Mouse (Mus musculus): ENCODE data around the gene Polr2e. TPM values are rescaled to one million over a fixed set of nuclear protein-coding genes. Genes with fewer than 3 reads are reported as not detected.
A peak's percentile ranks its signal among the peaks of the same experiment; 100 is the strongest.

Gene Polr2e
- total and polyA plus RNA-seq, 2 experiments from 2014 or later: 106 to 123 TPM

DNA sequence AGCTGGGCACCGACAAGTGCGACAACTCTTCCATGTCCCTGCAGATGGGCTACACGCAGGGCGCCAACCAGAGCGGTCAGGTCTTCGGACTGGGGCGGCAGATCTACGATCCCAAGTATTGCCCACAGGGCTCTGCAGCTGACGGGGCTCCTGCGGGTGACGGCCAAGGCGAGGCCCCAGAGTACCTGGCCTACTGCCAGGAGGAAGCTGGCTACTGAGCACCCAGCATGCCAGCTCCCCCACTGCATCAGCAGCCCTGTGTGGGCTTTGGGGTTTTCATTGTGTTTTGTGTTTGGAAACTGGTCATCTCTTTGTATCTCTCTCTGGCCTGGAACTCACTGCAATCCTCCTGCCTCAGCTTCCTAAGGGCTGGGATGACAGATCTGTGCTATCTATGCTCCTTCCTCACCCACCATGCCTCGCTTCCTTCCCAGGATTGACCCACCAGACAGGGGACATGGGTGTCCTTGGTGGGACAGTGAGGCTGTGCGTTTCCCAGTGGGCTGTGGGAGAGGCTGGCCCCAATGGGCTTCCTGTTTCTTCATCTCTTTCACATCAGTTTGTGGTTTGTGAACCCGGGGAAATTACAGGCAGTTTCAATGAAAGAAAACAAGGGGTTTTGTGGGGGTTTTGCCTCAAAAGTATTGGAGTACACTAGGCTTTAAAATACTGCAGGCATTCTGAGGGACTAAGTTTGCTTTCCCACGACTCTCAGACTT, 45.0 kb downstream of the Polr2e start:
- TF ChIP-seq CTCF (IDR thresholded peaks at IDR 0.05; ENCODE audit: low read depth): no peak
- TF ChIP-seq EP300 (IDR thresholded peaks at IDR 0.05; ENCODE audit: low read depth): no peak
- no peak overlapping the region for H3K9ac ChIP-seq (replicated peaks; ENCODE audit: low read depth, low read length)

DNA sequence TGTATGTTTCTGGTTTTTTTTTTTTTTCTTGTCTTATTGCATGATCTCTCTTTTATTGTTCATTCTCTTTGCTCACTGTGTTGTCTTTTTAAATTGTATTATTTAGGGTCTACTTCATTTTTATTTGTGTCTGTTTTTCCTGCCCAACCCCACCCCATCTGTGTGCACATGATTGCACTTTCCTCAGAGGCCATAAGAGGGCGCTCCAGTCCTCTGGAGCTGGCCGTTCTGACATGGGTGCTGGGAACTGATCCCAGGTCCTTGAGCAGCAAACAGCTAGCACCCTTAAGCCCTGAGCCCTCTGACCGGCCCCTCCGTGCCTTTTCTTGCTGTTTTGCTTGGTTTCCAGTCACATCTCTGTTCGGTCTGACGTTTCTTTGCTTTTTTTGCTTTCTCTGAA, 48.0 kb downstream of the Polr2e start:
- no peaks in the 10 kb centered on the region for H3K27me3 ChIP-seq (ENCODE audit: control insufficient read depth, insufficient read depth, low read length)
- no peaks in the 10 kb centered on the region for H3K9me3 ChIP-seq (replicated peaks; ENCODE audit: control insufficient read depth, low read length)
- no peak overlapping the region for H3K4me2 ChIP-seq (ENCODE audit: low read depth, low read length)
- no peak for DNase-seq (ENCODE audit: low spot score)
- H3K4me3 ChIP-seq (ENCODE audit: low read depth, low read length): no peak overlapping the region
- ATAC-seq (ENCODE audit: insufficient read depth, low read depth): no peak
- 88% methylated on average over 6 of the region's 6 CpGs for whole genome bisulfite sequencing
- H3K27ac ChIP-seq (ENCODE audit: low read depth): no peak overlapping the region
- TF ChIP-seq EP300 (IDR thresholded peaks at IDR 0.05; ENCODE audit: low read depth) (no peak), CTCF (IDR thresholded peaks at IDR 0.05; ENCODE audit: low read depth) (peak; percentile 22)
- H3K9ac ChIP-seq (replicated peaks; ENCODE audit: low read depth, low read length): no peak overlapping the region
- peaks cover 15% of the 10 kb centered on the region for H3K4me1 ChIP-seq (ENCODE audit: control insufficient read depth, insufficient read depth)
- peaks cover 49% of the 10 kb centered on the region for H3K36me3 ChIP-seq (replicated peaks; ENCODE audit: control insufficient read depth, insufficient read depth, low read length)

More for the DNA sequence above, 45.0 kb downstream of the Polr2e start:
- DNase-seq (ENCODE audit: low spot score): no peak
- ATAC-seq (ENCODE audit: insufficient read depth, low read depth): no peak
- 71% methylated on average over 16 of the region's 16 CpGs for WGBS
- Histone ChIP-seq H3K27ac (ENCODE audit: low read depth) (no peak overlapping the region), H3K4me1 (ENCODE audit: control insufficient read depth, insufficient read depth) (peaks cover 16% of the 10 kb centered on the region), H3K4me3 (ENCODE audit: low read depth, low read length) (no peak overlapping the region), H3K9me3 (replicated peaks; ENCODE audit: control insufficient read depth, low read length) (no peaks in the 10 kb centered on the region), H3K4me2 (ENCODE audit: low read depth, low read length) (no peak overlapping the region), H3K27me3 (ENCODE audit: control insufficient read depth, insufficient read depth, low read length) (no peaks in the 10 kb centered on the region), H3K36me3 (replicated peaks; ENCODE audit: control insufficient read depth, insufficient read depth, low read length) (peaks cover 49% of the 10 kb centered on the region)

DNA sequence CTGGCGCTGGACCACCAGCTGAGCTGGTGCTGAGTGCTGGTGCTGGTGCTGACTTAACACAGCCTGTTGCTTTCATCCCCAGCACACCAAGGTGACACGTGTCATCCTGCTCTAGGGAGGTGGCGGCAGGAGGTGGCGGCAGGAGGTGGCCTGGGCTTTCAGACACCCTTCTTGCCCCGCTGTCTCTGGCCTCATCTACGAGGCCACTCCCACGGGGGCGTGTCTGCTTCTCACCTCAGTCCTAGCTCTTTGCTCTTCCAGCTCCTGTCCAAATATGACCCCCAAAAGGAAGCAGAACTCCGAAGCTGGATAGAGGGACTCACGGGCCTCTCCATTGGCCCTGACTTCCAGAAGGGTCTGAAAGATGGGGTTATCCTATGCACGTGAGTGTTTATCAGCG, 48.5 kb downstream of the Polr2e start:
- Histone ChIP-seq H3K4me1 (ENCODE audit: control insufficient read depth, insufficient read depth) (peaks cover 19% of the 10 kb centered on the region), H3K4me2 (ENCODE audit: low read depth, low read length) (no peak overlapping the region), H3K9me3 (replicated peaks; ENCODE audit: control insufficient read depth, low read length) (no peaks in the 10 kb centered on the region), H3K36me3 (replicated peaks; ENCODE audit: control insufficient read depth, insufficient read depth, low read length) (peaks cover 49% of the 10 kb centered on the region), H3K27me3 (ENCODE audit: control insufficient read depth, insufficient read depth, low read length) (no peaks in the 10 kb centered on the region), H3K4me3 (ENCODE audit: low read depth, low read length) (no peak overlapping the region), H3K9ac (replicated peaks; ENCODE audit: low read depth, low read length) (no peak overlapping the region), H3K27ac (ENCODE audit: low read depth) (no peak overlapping the region)
- TF ChIP-seq CTCF (IDR thresholded peaks at IDR 0.05; ENCODE audit: low read depth) (no peak), EP300 (IDR thresholded peaks at IDR 0.05; ENCODE audit: low read depth) (no peak)
- DNase-seq (ENCODE audit: low spot score): no peak
- no peak for ATAC-seq (ENCODE audit: insufficient read depth, low read depth)
- 73% methylated on average over 12 of the region's 12 CpGs for WGBS

DNA sequence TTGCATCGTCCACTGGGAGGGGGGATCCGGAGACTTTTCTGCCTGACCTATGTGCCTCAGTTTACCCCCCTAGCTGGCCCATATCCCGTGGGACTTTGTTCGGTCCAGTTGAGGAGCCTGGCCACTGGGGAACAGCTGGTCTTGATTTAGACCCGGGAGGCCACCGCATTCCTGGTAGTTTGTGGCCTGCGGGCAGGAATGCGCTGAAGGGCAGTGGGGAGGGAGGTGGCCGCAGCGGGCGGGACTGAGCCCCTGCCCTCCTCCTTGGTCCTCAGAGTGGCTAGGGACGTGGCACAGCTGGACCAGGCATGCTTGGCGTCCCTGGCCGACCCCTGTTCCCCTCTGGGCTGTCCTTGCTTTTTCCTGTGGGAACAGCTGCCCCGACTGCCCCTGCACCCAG, 49.7 kb downstream of the Polr2e start:
- Histone ChIP-seq H3K27ac (ENCODE audit: low read depth) (peak overlapping the region; percentile 90), H3K36me3 (replicated peaks; ENCODE audit: control insufficient read depth, insufficient read depth, low read length) (peaks cover 42% of the 10 kb centered on the region), H3K4me2 (ENCODE audit: low read depth, low read length) (peak overlapping the region; percentile 73), H3K4me3 (ENCODE audit: low read depth, low read length) (peak overlapping the region; percentile 65), H3K9me3 (replicated peaks; ENCODE audit: control insufficient read depth, low read length) (no peaks in the 10 kb centered on the region), H3K27me3 (ENCODE audit: control insufficient read depth, insufficient read depth, low read length) (no peaks in the 10 kb centered on the region), H3K9ac (replicated peaks; ENCODE audit: low read depth, low read length) (peak overlapping the region; percentile 39), H3K4me1 (ENCODE audit: control insufficient read depth, insufficient read depth) (peaks cover 21% of the 10 kb centered on the region)
- DNase-seq (ENCODE audit: low spot score): no peak
- 10% methylated on average over 15 of the region's 15 CpGs for WGBS
- no peak for ATAC-seq (ENCODE audit: insufficient read depth, low read depth)
- no peak for TF ChIP-seq CTCF (IDR thresholded peaks at IDR 0.05; ENCODE audit: low read depth)
- TF ChIP-seq EP300 (IDR thresholded peaks at IDR 0.05; ENCODE audit: low read depth): no peak

DNA sequence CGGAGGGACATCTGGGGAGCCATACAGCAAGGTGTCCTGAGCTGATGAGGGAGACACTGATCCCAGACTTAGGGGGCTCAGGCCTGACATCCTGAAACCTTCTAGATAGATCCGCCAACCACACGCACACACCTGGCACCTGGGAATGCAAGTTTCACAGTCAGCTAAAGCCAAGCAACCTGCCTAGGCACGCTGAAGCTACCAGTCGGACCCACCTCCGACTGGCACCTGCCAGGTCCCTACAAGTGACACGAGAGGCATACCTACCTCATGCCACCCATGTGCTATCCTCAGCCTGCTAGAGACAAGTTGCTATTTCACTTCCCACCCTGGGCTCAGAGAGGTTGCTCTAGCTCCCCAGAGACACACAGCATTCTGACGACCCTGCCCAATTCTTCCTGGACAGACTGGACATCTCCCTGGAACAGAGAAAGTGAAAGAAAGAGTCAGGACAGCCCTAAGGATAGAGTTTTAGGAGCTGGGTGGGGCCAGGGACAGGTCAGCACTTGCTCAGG, 50.3 kb downstream of the Polr2e start:
- H3K36me3 ChIP-seq (replicated peaks; ENCODE audit: control insufficient read depth, insufficient read depth, low read length): peaks cover 36% of the 10 kb centered on the region
- H3K9ac ChIP-seq (replicated peaks; ENCODE audit: low read depth, low read length): peak overlapping the region; percentile 83
- DNase-seq (ENCODE audit: low spot score): no peak
- H3K9me3 ChIP-seq (replicated peaks; ENCODE audit: control insufficient read depth, low read length): no peaks in the 10 kb centered on the region
- H3K4me2 ChIP-seq (ENCODE audit: low read depth, low read length): peak overlapping the region; percentile 73
- no peak for ATAC-seq (ENCODE audit: insufficient read depth, low read depth)
- peak overlapping the region; percentile 90 for H3K27ac ChIP-seq (ENCODE audit: low read depth)
- 20% methylated on average over 8 of the region's 8 CpGs for WGBS
- TF ChIP-seq CTCF (IDR thresholded peaks at IDR 0.05; ENCODE audit: low read depth) (no peak), EP300 (IDR thresholded peaks at IDR 0.05; ENCODE audit: low read depth) (no peak)
- H3K4me3 ChIP-seq (ENCODE audit: low read depth, low read length): peak overlapping the region; percentile 65
- H3K27me3 ChIP-seq (ENCODE audit: control insufficient read depth, insufficient read depth, low read length): no peaks in the 10 kb centered on the region
- peaks cover 21% of the 10 kb centered on the region for H3K4me1 ChIP-seq (ENCODE audit: control insufficient read depth, insufficient read depth)

All from heart, postnatal 0 days (tissue).